Mouse (Mus musculus) stomach, postnatal 0 days (tissue): ENCODE results near the gene Col25a1. TPM values are rescaled to one million over a fixed set of nuclear protein-coding genes. Genes with fewer than 3 reads are reported as not detected.
A peak's percentile ranks its signal among the peaks of the same experiment; 100 is the strongest.

Experiments
- ATAC-seq: fragments of 200-750 bp; cut with Nextera tagmentation; 2 replicates; pipeline ENCODE4 v1.8.0; 2017; ENCODE audit not compliant: low FRiP score, low TSS enrichment
- DNase-seq: peaks from one replicate; pipeline ENCODE4 v3.0.0-alpha.2; 2016; ENCODE audit warnings: low spot score
- H3K27ac ChIP-seq: fragments of 300-500 bp; sonication (generic); replicated peaks from 2 replicates; pipeline ENCODE4 v1.5.1; 2014; ENCODE audit warnings: mild to moderate bottlenecking, control low read depth
- H3K27me3 ChIP-seq: fragments of 300-500 bp; sonication (generic); 2 replicates; pipeline ENCODE4 v1.6.1; 2014; ENCODE audit warnings: low read length; ENCODE audit not compliant: control insufficient read depth, insufficient read depth
- H3K36me3 ChIP-seq: fragments of 300-500 bp; sonication (generic); 2 replicates; pipeline ENCODE4 v1.6.1; 2014; ENCODE audit warnings: low read length, mixed read lengths; ENCODE audit not compliant: control insufficient read depth, insufficient read depth
- H3K4me1 ChIP-seq: fragments of 300-500 bp; sonication (generic); replicated peaks from 2 replicates; pipeline ENCODE4 v1.6.1; 2014; ENCODE audit warnings: antibody characterized with exemption; ENCODE audit not compliant: control insufficient read depth, insufficient read depth
- H3K4me2 ChIP-seq: fragments of 300-500 bp; sonication (generic); replicated peaks from 2 replicates; pipeline ENCODE4 v1.6.1; 2014; ENCODE audit warnings: low read depth, mild to moderate bottlenecking, control low read depth, moderate library complexity
- H3K4me3 ChIP-seq: fragments of 300-500 bp; sonication (generic); 2 replicates; pipeline ENCODE4 v1.5.1; 2014; ENCODE audit warnings: low read depth, low read length, control low read depth
- H3K9ac ChIP-seq: fragments of 300-500 bp; sonication (generic); 2 replicates; pipeline ENCODE4 v1.6.1; 2014; ENCODE audit warnings: mild to moderate bottlenecking, low read length, control low read depth, mixed read lengths
- H3K9me3 ChIP-seq: fragments of 300-500 bp; sonication (generic); 2 replicates; pipeline ENCODE4 v1.6.1; 2016; ENCODE audit warnings: low read length; ENCODE audit not compliant: control insufficient read depth
- CTCF ChIP-seq: IDR thresholded peaks from 2 replicates; pipeline ENCODE4 v1.5.1; 2016; ENCODE audit warnings: antibody characterized with exemption, low read depth, mild to moderate bottlenecking, moderate library complexity
- EP300 ChIP-seq: optimal IDR thresholded peaks from 2 replicates; pipeline ENCODE3; 2016; ENCODE audit warnings: antibody characterized with exemption
- WGBS: fragments of 180-500 bp; shearing (Covaris S2); extraction: QIAGEN DNeasy Blood & Tissue Kit; methylation state at CpG from one replicate; pipeline ENCODE4 v1.1.7; 2014; 5-methylcytosine and 5-hydroxymethylcytosine counted together
- polyA plus RNA-seq: library from polyadenylated mRNA; unstranded; fragments of >200 nt; fragmentation: Nextera tagmentation; extraction: Ambion mirVana; gene quantifications from 2 replicates; pipeline ENCODE4 v1.2.1, GENCODE M21; 2015

Gene Col25a1
- polyA plus RNA-seq, 1 experiment from 2014 or later = 1.3 TPM

DNA sequence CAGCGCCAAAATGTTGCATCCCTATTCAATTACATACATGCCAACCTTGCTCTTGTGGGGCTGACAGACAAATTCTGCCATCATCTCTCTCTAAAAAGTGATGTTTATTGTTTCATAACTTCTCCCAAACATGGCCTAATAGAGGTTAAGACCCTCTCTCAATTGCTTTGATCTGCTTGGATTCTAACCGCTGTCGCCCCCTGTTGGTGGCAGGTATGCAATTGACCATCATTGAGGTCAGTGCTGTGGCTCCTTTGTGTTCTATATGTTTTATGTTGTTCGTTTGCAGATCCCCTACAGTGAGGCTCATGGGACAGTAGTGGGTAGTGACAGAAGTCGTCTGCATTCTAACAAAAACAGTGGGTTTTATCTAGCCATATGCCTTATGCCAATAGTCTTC lies 441.9 kb downstream of the Col25a1 start:
- no peak for ATAC-seq
- H3K9me3 ChIP-seq = no peaks in the 10 kb centered on the region
- no peaks in the 10 kb centered on the region for H3K36me3 ChIP-seq
- H3K4me3 ChIP-seq = no peak overlapping the region
- 74% methylated on average over 5 of the region's 5 CpGs for WGBS
- H3K9ac ChIP-seq = no peak overlapping the region
- DNase-seq = no peak
- H3K4me1 ChIP-seq = no peaks in the 10 kb centered on the region
- H3K27ac ChIP-seq = no peak overlapping the region
- no peaks in the 10 kb centered on the region for H3K27me3 ChIP-seq
- TF ChIP-seq EP300 (no peak), CTCF (peak; percentile 54)
- H3K4me2 ChIP-seq = no peak overlapping the region

DNA sequence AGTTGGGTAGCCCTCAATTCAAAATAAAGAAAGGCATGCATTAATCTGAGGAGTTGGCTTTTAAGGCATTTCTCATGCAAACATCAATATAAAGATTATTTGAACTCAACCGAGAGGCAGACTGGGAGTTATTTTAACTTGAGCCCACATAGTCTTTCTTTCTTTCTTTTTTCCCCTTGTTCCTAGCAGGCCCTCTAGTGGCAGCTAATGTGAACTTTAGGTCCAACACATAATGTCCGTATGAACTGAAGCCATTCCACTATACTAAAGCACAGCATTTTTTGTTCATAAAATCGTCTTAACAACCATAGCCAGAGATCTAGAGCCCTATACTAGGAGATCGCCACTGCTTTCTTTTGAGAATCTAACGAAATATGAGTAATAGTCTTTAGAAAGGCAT lies 443.4 kb downstream of the Col25a1 start:
- ATAC-seq (no peak), DNase-seq (no peak)
- Histone ChIP-seq H3K9me3 (no peaks in the 10 kb centered on the region), H3K9ac (no peak overlapping the region), H3K4me2 (no peak overlapping the region), H3K27ac (no peak overlapping the region), H3K4me3 (no peak overlapping the region), H3K4me1 (no peaks in the 10 kb centered on the region), H3K36me3 (no peaks in the 10 kb centered on the region), H3K27me3 (no peaks in the 10 kb centered on the region)
- TF ChIP-seq EP300 = no peak
- peak; percentile 88 for TF ChIP-seq CTCF
- 28% methylated on average over 5 of the region's 5 CpGs for WGBS

DNA sequence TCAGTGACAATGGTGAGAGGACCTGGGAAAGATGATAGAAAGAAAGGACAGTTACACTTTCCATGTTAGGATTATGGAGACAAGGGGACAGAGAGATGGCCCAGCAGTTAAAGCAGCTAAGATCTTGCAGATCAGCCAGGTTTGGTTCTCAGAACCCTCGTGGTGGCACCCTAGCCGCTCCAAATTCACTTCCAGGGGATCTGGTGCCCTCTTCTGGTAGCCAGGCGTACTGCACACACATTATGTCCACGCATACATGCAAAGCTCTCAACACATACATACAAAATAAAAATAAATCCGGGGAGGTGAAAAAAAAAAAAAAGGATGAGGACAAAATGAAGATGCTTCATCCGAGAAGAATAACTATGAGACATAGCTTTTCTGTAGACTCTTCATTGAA lies 445.4 kb downstream of the Col25a1 start:
- ATAC-seq = no peak
- H3K36me3 ChIP-seq = no peaks in the 10 kb centered on the region
- H3K9me3 ChIP-seq = no peaks in the 10 kb centered on the region
- 71% methylated on average over 6 of the region's 6 CpGs for WGBS
- no peaks in the 10 kb centered on the region for H3K4me1 ChIP-seq
- no peaks in the 10 kb centered on the region for H3K27me3 ChIP-seq
- peak; percentile 70 for TF ChIP-seq CTCF
- TF ChIP-seq EP300 = no peak
- no peak overlapping the region for H3K4me2 ChIP-seq
- no peak overlapping the region for H3K4me3 ChIP-seq
- H3K9ac ChIP-seq = no peak overlapping the region
- no peak overlapping the region for H3K27ac ChIP-seq
- no peak for DNase-seq

DNA sequence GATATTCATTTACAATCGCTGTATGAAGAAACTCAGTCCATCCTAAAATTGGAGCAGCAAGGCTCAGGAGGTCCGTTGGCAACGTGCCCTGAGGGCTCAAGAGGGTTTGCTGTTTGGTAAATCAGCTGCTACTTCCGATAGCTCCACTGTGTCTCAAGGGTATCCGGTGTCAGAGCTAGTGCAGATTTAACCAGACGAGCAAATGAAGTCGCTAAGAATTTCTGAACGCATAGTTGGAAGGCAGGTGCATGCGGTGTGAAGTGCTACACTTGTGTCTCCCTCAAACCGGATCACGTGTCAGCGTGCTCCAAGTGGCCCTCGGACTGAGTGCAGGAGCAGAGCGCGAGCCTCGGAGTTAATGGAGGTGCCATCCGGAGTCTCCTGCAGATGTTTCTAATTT lies 448.2 kb downstream of the Col25a1 start:
- WGBS = 72% methylated on average over 17 of the region's 17 CpGs
- Histone ChIP-seq H3K4me2 (no peak overlapping the region), H3K27me3 (no peaks in the 10 kb centered on the region)

DNA sequence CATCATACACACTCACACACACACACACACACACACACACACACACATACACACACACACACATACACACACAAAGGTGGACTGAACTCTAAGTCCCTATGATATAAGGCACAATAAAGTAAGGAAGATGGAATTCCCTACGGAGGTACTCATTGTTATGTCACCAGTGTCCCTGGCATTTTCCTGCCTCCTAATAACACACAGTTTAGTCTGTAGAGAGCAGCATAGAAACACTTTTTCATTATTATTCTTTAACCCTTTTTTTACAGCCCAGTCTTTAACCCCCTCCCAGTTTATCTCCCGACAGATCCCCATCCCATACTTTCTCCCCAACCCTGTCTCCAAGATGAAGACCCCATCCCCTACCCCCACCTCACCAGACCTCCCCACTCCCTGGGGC lies 450.3 kb downstream of the Col25a1 start:
- Histone ChIP-seq H3K9ac (no peak overlapping the region), H3K4me2 (no peak overlapping the region), H3K4me3 (no peak overlapping the region), H3K4me1 (no peaks in the 10 kb centered on the region), H3K27me3 (no peaks in the 10 kb centered on the region), H3K27ac (no peak overlapping the region), H3K36me3 (no peaks in the 10 kb centered on the region), H3K9me3 (no peaks in the 10 kb centered on the region)
- 88% methylated on average over 2 of the region's 2 CpGs for WGBS
- TF ChIP-seq CTCF (no peak), EP300 (no peak)
- DNase-seq = no peak
- no peak for ATAC-seq

More for the DNA sequence above, 448.2 kb downstream of the Col25a1 start:
- H3K9ac ChIP-seq = no peak overlapping the region
- H3K9me3 ChIP-seq = no peaks in the 10 kb centered on the region
- H3K4me3 ChIP-seq = no peak overlapping the region
- no peak for DNase-seq
- no peaks in the 10 kb centered on the region for H3K4me1 ChIP-seq
- TF ChIP-seq EP300 (no peak), CTCF (no peak)
- no peaks in the 10 kb centered on the region for H3K36me3 ChIP-seq
- no peak overlapping the region for H3K27ac ChIP-seq
- ATAC-seq = no peak

DNA sequence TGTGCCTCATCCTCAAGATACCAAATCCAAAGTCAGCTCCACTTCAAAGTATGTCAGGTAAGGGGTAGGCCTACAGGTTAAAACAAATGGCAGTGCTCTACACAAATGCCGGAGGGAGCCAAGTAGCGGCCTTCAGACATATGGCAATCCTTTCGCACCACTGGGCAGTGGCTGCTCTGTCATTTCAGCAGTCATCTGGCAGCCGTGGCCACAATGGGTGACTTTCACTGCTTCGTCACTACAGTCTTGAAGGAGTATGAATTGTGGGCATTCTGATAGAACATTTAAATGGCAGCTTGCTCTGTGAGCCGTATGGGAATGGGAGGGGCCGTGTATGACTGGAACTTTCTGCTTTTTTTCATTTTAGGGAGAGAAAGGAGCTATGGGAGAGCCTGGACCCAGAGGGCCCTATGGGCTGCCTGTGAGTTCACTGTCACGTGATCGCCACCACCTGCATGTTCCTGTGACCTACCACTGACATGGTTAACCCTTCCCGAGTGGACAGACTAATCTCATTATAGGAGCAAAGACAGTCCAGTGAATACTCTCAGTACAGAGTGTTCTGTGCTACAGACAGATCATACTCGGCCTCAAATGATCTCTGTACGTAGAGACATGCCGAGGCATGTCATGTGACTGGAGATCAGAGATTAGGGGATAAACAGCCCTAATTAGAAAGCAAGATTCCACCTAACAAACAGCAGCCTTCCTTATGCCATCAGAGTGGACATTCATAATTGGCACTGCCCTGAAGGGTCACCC lies 451.8 kb downstream of the Col25a1 start:
- ATAC-seq (no peak), DNase-seq (no peak)
- no peaks in the 10 kb centered on the region for H3K36me3 ChIP-seq
- H3K4me3 ChIP-seq = no peak overlapping the region
- WGBS = 84% methylated on average over 13 of the region's 13 CpGs
- no peak overlapping the region for H3K9ac ChIP-seq
- TF ChIP-seq CTCF (no peak), EP300 (no peak)
- H3K27me3 ChIP-seq = no peaks in the 10 kb centered on the region
- no peak overlapping the region for H3K4me2 ChIP-seq
- no peak overlapping the region for H3K27ac ChIP-seq
- H3K4me1 ChIP-seq = no peaks in the 10 kb centered on the region
- H3K9me3 ChIP-seq = no peaks in the 10 kb centered on the region
